Mouse (Mus musculus): ENCODE results near the gene Etnk2. TPM values are rescaled to one million over a fixed set of nuclear protein-coding genes. Genes with fewer than 3 reads are reported as not detected.
A peak's percentile ranks its signal among the peaks of the same experiment; 100 is the strongest.

Etnk2 gene
- 2.8 and 3.2 TPM in 2 replicates for polyA plus RNA-seq (2015; fragmentation: Nextera tagmentation; extraction: Ambion mirVana)

- peak; percentile 45; the same call in 1 of the 2 replicates for ATAC-seq (ENCODE audit: insufficient number of reproducible peaks, insufficient read depth, low FRiP score, low TSS enrichment, low read depth)
- Histone ChIP-seq H3K4me1 (peaks cover 32% of the 10 kb centered on the region), H3K9me3 (no peaks in the 10 kb centered on the region), H3K36me3 (no peaks in the 10 kb centered on the region), H3K4me3 (peak within 1 kb of the TSS; percentile 61), H3K4me2 (peak within 1 kb of the TSS; percentile 98), H3K9ac (peak within 1 kb of the TSS; percentile 74), H3K27me3 (peaks cover 51% of the 10 kb centered on the region), H3K27ac (no peak within 1 kb of the TSS)
- WGBS: under 1% methylated on average over 52 of the region's 52 CpGs
Observed at GRCm38 (mm10) chr1:133363276-133364021, at the start of gene Etnk2. Gene Etnk2, plus strand, starts transcription at chr1:133363572.

- no peaks in the 10 kb centered on the region for H3K9me3 ChIP-seq
- H3K4me3 ChIP-seq: no peak overlapping the region
- H3K9ac ChIP-seq: no peak overlapping the region
- no peak overlapping the region for H3K4me2 ChIP-seq
- H3K27ac ChIP-seq: no peak overlapping the region
- peaks cover 5% of the 10 kb centered on the region for H3K4me1 ChIP-seq
- no peak for ATAC-seq (ENCODE audit: insufficient number of reproducible peaks, insufficient read depth, low FRiP score, low TSS enrichment, low read depth)
- WGBS: 24% methylated on average over 8 of the region's 8 CpGs
- H3K27me3 ChIP-seq: no peaks in the 10 kb centered on the region
- no peaks in the 10 kb centered on the region for H3K36me3 ChIP-seq
Observed at GRCm38 (mm10) chr1:133314364-133314763, 49.0 kb upstream of the Etnk2 start.

GRCm38 (mm10) chr1:133315775-133316174, 47.6 kb upstream of the Etnk2 start:
- WGBS: 83% methylated on average over 6 of the region's 6 CpGs
- Histone ChIP-seq H3K9me3 (no peaks in the 10 kb centered on the region), H3K27me3 (no peaks in the 10 kb centered on the region), H3K36me3 (no peaks in the 10 kb centered on the region), H3K4me3 (no peak overlapping the region), H3K27ac (no peak overlapping the region), H3K4me1 (peaks cover 5% of the 10 kb centered on the region), H3K9ac (no peak overlapping the region), H3K4me2 (no peak overlapping the region)
- no peak for ATAC-seq (ENCODE audit: insufficient number of reproducible peaks, insufficient read depth, low FRiP score, low TSS enrichment, low read depth)

- Histone ChIP-seq H3K9me3 (no peaks in the 10 kb centered on the region), H3K9ac (no peak overlapping the region), H3K4me2 (no peak overlapping the region), H3K4me1 (peaks cover 5% of the 10 kb centered on the region), H3K27ac (no peak overlapping the region), H3K27me3 (no peaks in the 10 kb centered on the region), H3K36me3 (no peaks in the 10 kb centered on the region), H3K4me3 (no peak overlapping the region)
- 80% methylated on average over 4 of the region's 4 CpGs for WGBS
- ATAC-seq (ENCODE audit: insufficient number of reproducible peaks, insufficient read depth, low FRiP score, low TSS enrichment, low read depth): no peak
Observed at GRCm38 (mm10) chr1:133316577-133316976, 46.8 kb upstream of the Etnk2 start.

- Histone ChIP-seq H3K4me2 (no peak overlapping the region), H3K9me3 (no peaks in the 10 kb centered on the region), H3K4me1 (peaks cover under 1% of the 10 kb centered on the region; the same call in 1 of the 2 replicates), H3K4me3 (no peak overlapping the region), H3K27me3 (no peaks in the 10 kb centered on the region), H3K36me3 (no peaks in the 10 kb centered on the region), H3K9ac (no peak overlapping the region), H3K27ac (no peak overlapping the region)
- WGBS: 77% methylated on average over 1 of the region's 1 CpGs
- no peak for ATAC-seq (ENCODE audit: insufficient number of reproducible peaks, insufficient read depth, low FRiP score, low TSS enrichment, low read depth)
Observed at GRCm38 (mm10) chr1:133317149-133317548, 46.2 kb upstream of the Etnk2 start.

- peaks cover 11% of the 10 kb centered on the region; the same call in 1 of the 2 replicates for H3K4me1 ChIP-seq
- H3K27ac ChIP-seq: no peak within 1 kb of the TSS
- ATAC-seq (ENCODE audit: insufficient number of reproducible peaks, insufficient read depth, low FRiP score, low TSS enrichment, low read depth): no peak
- no peaks in the 10 kb centered on the region for H3K27me3 ChIP-seq
- H3K4me2 ChIP-seq: no peak within 1 kb of the TSS
- WGBS: 85% methylated on average over 13 of the region's 13 CpGs
- H3K9me3 ChIP-seq: no peaks in the 10 kb centered on the region
- H3K36me3 ChIP-seq: no peaks in the 10 kb centered on the region
- no peak within 1 kb of the TSS for H3K9ac ChIP-seq
- no peak within 1 kb of the TSS for H3K4me3 ChIP-seq
Observed at GRCm38 (mm10) chr1:133321267-133321925, 42.0 kb upstream of the Etnk2 start, which contains the start of gene Kiss1. Gene Kiss1, plus strand, starts transcription at chr1:133321875.

GRCm38 (mm10) chr1:133323333-133323732, 40.0 kb upstream of the Etnk2 start:
- H3K9me3 ChIP-seq: no peaks in the 10 kb centered on the region
- no peak overlapping the region for H3K9ac ChIP-seq
- H3K4me3 ChIP-seq: no peak overlapping the region
- H3K27me3 ChIP-seq: peaks cover 13% of the 10 kb centered on the region
- H3K27ac ChIP-seq: no peak overlapping the region
- H3K36me3 ChIP-seq: no peaks in the 10 kb centered on the region
- no peak for ATAC-seq (ENCODE audit: insufficient number of reproducible peaks, insufficient read depth, low FRiP score, low TSS enrichment, low read depth)
- H3K4me2 ChIP-seq: no peak overlapping the region
- H3K4me1 ChIP-seq: peaks cover 11% of the 10 kb centered on the region; the same call in 1 of the 2 replicates
- WGBS: 31% methylated on average over 5 of the region's 5 CpGs

GRCm38 (mm10) chr1:133325951-133326350, 37.4 kb upstream of the Etnk2 start:
- peaks cover 17% of the 10 kb centered on the region for H3K4me1 ChIP-seq
- no peak overlapping the region for H3K27ac ChIP-seq
- H3K9me3 ChIP-seq: no peaks in the 10 kb centered on the region
- ATAC-seq (ENCODE audit: insufficient number of reproducible peaks, insufficient read depth, low FRiP score, low TSS enrichment, low read depth): no peak
- peaks cover 38% of the 10 kb centered on the region for H3K27me3 ChIP-seq
- no peak overlapping the region for H3K4me3 ChIP-seq
- 83% methylated on average over 8 of the region's 8 CpGs for WGBS
- H3K4me2 ChIP-seq: no peak overlapping the region
- no peak overlapping the region for H3K9ac ChIP-seq
- H3K36me3 ChIP-seq: no peaks in the 10 kb centered on the region

- ATAC-seq (ENCODE audit: insufficient number of reproducible peaks, insufficient read depth, low FRiP score, low TSS enrichment, low read depth): no peak
- Histone ChIP-seq H3K9ac (no peak overlapping the region), H3K4me1 (peaks cover 17% of the 10 kb centered on the region), H3K36me3 (no peaks in the 10 kb centered on the region), H3K4me2 (no peak overlapping the region), H3K4me3 (no peak overlapping the region), H3K27ac (no peak overlapping the region), H3K9me3 (no peaks in the 10 kb centered on the region), H3K27me3 (peaks cover 47% of the 10 kb centered on the region)
- WGBS: 62% methylated on average over 5 of the region's 5 CpGs
Observed at GRCm38 (mm10) chr1:133327094-133327493, 36.3 kb upstream of the Etnk2 start.

GRCm38 (mm10) chr1:133328299-133328795, 35.0 kb upstream of the Etnk2 start:
- H3K9ac ChIP-seq: no peak overlapping the region
- H3K4me3 ChIP-seq: no peak overlapping the region
- peaks cover 13% of the 10 kb centered on the region for H3K4me1 ChIP-seq
- WGBS: 58% methylated on average over 6 of the region's 6 CpGs
- ATAC-seq (ENCODE audit: insufficient number of reproducible peaks, insufficient read depth, low FRiP score, low TSS enrichment, low read depth): no peak
- no peaks in the 10 kb centered on the region for H3K9me3 ChIP-seq
- H3K36me3 ChIP-seq: no peaks in the 10 kb centered on the region
- H3K4me2 ChIP-seq: no peak overlapping the region
- H3K27me3 ChIP-seq: peaks cover 47% of the 10 kb centered on the region
- H3K27ac ChIP-seq: no peak overlapping the region

GRCm38 (mm10) chr1:133328896-133329637, 34.3 kb upstream of the Etnk2 start:
- WGBS: 6% methylated on average over 34 of the region's 34 CpGs

More at GRCm38 (mm10) chr1:133328896-133329637, 34.3 kb upstream of the Etnk2 start:
- peak overlapping the region; percentile 49; the same call in 1 of the 2 replicates for H3K9ac ChIP-seq
- peaks cover 6% of the 10 kb centered on the region for H3K4me1 ChIP-seq
- no peak for ATAC-seq (ENCODE audit: insufficient number of reproducible peaks, insufficient read depth, low FRiP score, low TSS enrichment, low read depth)
- H3K36me3 ChIP-seq: no peaks in the 10 kb centered on the region
- H3K27me3 ChIP-seq: peaks cover 47% of the 10 kb centered on the region
- no peak overlapping the region for H3K27ac ChIP-seq
- peak overlapping the region; percentile 63 for H3K4me2 ChIP-seq
- H3K4me3 ChIP-seq: peak overlapping the region; percentile 36
- no peaks in the 10 kb centered on the region for H3K9me3 ChIP-seq

Measured in embryonic facial prominence, embryonic 13.5 days (tissue).